Mouse (Mus musculus): ENCODE data around the gene Olfr1432. TPM values are rescaled to one million over a fixed set of nuclear protein-coding genes. Genes with fewer than 3 reads are reported as not detected.
"Not testable (repeated sequence)": the region's sequence is repeated elsewhere in the genome, so short reads cannot be mapped to it uniquely, and the experiment has no call there.

Olfr1432 gene
- polyA plus RNA-seq (2016; fragmentation: Nextera tagmentation; extraction: Ambion mirVana), result not detected in 2 replicates

DNA sequence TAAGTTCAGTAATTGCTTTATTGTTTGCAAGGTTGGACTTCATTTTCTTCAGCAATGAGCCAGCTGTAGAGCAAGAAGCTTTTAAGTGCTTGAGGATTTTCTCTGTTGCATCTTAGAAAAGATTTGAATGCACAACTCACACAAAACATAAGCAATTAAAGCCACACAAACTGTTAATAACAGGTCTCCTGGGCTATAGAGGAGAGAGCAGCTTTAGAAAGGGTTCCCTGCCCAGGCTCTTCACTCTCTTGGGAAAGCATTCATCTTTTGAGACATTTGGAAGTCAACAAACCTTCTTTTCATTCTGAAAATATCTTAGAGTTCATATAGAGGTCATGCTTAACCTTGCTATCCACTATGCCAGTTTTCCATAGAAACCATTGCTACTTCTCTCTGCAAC is at the start of gene Olfr1432:
Olfr1432 (minus strand) TSS at position 101 of the 400 bp plus-strand sequence.
- H3K27me3 ChIP-seq; ATAC-seq (ENCODE audit: low FRiP score); H3K4me1 ChIP-seq; H3K9ac ChIP-seq; H3K36me3 ChIP-seq (replicated peaks); H3K4me3 ChIP-seq (replicated peaks); H3K9me3 ChIP-seq; H3K27ac ChIP-seq; H3K4me2 ChIP-seq: not testable (repeated sequence)

DNA sequence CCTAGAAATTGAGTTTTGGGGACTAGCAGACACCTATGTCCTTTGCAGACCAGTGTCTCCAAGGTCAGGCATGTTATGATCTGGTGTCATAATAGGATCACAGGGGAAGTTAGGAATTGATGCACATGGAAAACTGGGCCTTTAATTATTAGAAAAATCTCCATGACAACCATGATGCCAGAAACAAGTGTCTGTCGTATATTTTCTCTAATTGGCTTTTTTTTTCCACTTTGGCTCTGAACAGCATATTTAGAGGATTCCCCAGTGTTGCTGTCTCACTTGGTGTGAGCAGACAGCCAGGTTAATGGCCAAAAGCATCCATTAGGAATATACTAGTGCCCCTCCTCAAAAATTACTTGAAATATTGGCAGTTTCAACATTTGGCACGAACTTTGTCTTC is 47.2 kb upstream of the Olfr1432 start, which contains the start of gene Olfr1434:
Olfr1434 (plus strand) TSS at position 301 of the 400 bp plus-strand sequence.
- no peaks in the 10 kb centered on the region for H3K4me1 ChIP-seq

DNA sequence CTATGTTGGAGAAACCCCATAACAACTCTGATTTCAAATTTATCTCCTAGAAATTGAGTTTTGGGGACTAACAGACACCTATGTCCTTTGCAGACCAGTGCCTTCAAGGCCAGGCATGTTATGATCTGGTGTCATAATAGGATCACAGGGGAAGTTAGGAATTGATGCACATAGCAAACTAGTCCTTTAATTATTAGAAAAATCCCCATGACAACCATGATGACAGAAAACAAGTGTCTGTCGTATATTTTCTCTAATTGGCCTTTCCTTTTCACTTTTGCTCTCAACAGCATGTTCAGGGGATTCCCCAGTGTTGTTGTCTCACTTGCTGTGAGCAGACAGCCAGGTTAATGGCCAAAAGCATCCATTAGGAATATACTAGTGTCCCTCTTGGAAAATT is 28.3 kb upstream of the Olfr1432 start, which contains the start of gene Olfr235:
Olfr235 (plus strand) TSS at position 301 of the 400 bp plus-strand sequence.
- H3K4me3 ChIP-seq (replicated peaks), result no peak within 1 kb of the TSS
- no peak for ATAC-seq (ENCODE audit: low FRiP score)
- H3K4me1 ChIP-seq, result no peaks in the 10 kb centered on the region
- H3K4me2 ChIP-seq, result no peak within 1 kb of the TSS
- H3K27me3 ChIP-seq, result no peaks in the 10 kb centered on the region
- no peak within 1 kb of the TSS for H3K9ac ChIP-seq
- 74% methylated on average over 1 of the region's 1 CpGs for WGBS
- H3K27ac ChIP-seq, result no peak within 1 kb of the TSS
- no peaks in the 10 kb centered on the region for H3K36me3 ChIP-seq (replicated peaks)
- no peaks in the 10 kb centered on the region for H3K9me3 ChIP-seq

More for the DNA sequence above, 47.2 kb upstream of the Olfr1432 start, which contains the start of gene Olfr1434:
- no peaks in the 10 kb centered on the region for H3K9me3 ChIP-seq
- WGBS, result 81% methylated on average over 2 of the region's 2 CpGs
- no peak for ATAC-seq (ENCODE audit: low FRiP score)
- no peak within 1 kb of the TSS for H3K27ac ChIP-seq
- no peak within 1 kb of the TSS for H3K9ac ChIP-seq
- no peaks in the 10 kb centered on the region for H3K36me3 ChIP-seq (replicated peaks)
- no peaks in the 10 kb centered on the region for H3K27me3 ChIP-seq
- H3K4me2 ChIP-seq, result no peak within 1 kb of the TSS
- H3K4me3 ChIP-seq (replicated peaks), result no peak within 1 kb of the TSS

DNA sequence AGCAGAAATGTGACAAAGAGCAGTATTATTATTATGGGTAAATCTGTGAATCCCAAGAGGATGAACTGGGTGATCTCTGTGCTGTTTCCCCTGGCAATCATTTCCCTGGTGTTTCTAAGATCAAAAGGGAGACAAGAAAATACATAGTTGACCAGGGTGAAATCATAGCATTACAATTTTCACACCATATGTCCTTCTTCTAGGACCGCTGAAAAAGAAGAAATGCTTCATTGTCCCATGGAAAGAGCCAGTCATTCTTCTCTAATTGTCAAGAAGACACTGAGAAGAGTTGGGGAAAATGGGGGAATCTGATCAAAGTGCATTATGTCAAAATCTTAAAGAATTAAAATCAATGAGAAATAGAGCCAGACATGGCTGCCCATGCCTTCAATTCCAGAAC is 9.2 kb upstream of the Olfr1432 start, which contains the start of gene Olfr262:
Olfr262 (minus strand) TSS at position 101 of the 400 bp plus-strand sequence.
- Histone ChIP-seq H3K36me3 (replicated peaks) (no peaks in the 10 kb centered on the region), H3K27me3 (no peaks in the 10 kb centered on the region), H3K27ac (no peak within 1 kb of the TSS), H3K9ac (no peak within 1 kb of the TSS), H3K4me1 (no peaks in the 10 kb centered on the region), H3K4me3 (replicated peaks) (no peak within 1 kb of the TSS), H3K4me2 (no peak within 1 kb of the TSS), H3K9me3 (no peaks in the 10 kb centered on the region)
- ATAC-seq (ENCODE audit: low FRiP score), result no peak
- WGBS, result 100% methylated on average over 1 of the region's 1 CpGs

DNA sequence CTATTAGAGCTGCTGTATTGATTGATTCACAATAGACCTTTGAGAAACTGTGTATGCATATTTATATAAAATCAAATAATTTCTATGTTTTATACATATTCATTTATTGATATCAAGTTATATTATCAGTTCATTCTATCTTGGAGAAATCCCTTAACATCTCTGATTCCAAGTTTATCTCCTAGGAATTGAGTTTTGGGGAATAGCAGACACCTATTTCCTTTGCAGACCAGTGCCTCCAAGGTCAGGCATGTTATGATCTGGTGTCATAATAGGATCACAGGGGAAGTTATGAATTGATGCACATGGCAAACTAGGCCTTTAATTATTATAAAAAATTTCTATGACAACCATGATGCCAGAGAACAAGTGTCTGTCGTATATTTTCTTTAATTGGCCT is 32.1 kb downstream of the Olfr1432 start, which contains the start of gene Olfr1431:
Olfr1431 (plus strand) TSS at position 301 of the 400 bp plus-strand sequence.
- Histone ChIP-seq H3K4me1 (no peaks in the 10 kb centered on the region), H3K9me3 (no peaks in the 10 kb centered on the region), H3K36me3 (replicated peaks) (no peaks in the 10 kb centered on the region), H3K9ac (no peak within 1 kb of the TSS), H3K27me3 (no peaks in the 10 kb centered on the region), H3K4me3 (replicated peaks) (no peak within 1 kb of the TSS), H3K27ac (no peak within 1 kb of the TSS), H3K4me2 (no peak within 1 kb of the TSS)
- ATAC-seq (ENCODE audit: low FRiP score), result no peak
- 80% methylated on average over 1 of the region's 1 CpGs for WGBS

DNA sequence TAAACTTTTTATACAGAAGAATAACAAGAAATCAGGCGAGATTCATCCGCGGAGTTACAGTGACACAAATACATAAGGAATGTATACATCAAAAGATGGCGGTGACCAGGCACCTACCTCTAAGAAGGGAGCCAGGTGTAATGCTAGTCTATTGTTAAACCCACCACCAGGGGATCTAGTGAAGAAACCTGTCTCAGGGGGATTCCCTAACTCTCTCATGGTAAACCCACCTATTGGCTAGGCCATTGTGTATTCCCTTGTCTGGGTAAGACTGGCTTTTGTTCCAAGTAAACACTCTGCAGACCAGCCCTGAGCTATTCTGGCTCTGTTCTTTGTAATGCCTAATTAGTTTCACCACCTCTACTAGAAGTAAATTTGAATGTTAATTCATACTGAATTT is 33.3 kb downstream of the Olfr1432 start:
- H3K27ac ChIP-seq; H3K9ac ChIP-seq; H3K27me3 ChIP-seq; H3K4me2 ChIP-seq; ATAC-seq (ENCODE audit: low FRiP score); H3K4me1 ChIP-seq; H3K9me3 ChIP-seq; H3K36me3 ChIP-seq (replicated peaks); H3K4me3 ChIP-seq (replicated peaks): not testable (repeated sequence)
- 86% methylated on average over 4 of the region's 4 CpGs for WGBS

Other genes with a start within 250 kb of the Olfr1432 start
- gene Olfr1423, start 191.3 kb downstream of the Olfr1432 start, polyA plus RNA-seq (2016; fragmentation: Nextera tagmentation; extraction: Ambion mirVana), result 0.04 TPM in 1 of 2 replicates, not detected in the other
- gene Olfr1424, start 169.9 kb downstream of the Olfr1432 start, polyA plus RNA-seq (2016; fragmentation: Nextera tagmentation; extraction: Ambion mirVana), result not detected in 2 replicates
- gene Olfr1425, start 154.9 kb downstream of the Olfr1432 start, polyA plus RNA-seq (2016; fragmentation: Nextera tagmentation; extraction: Ambion mirVana), result not detected in 2 replicates
- not detected in 2 replicates for gene Olfr1426, start 140.6 kb downstream of the Olfr1432 start, polyA plus RNA-seq (2016; fragmentation: Nextera tagmentation; extraction: Ambion mirVana)
- gene Olfr1427, start 129.3 kb downstream of the Olfr1432 start, polyA plus RNA-seq (2016; fragmentation: Nextera tagmentation; extraction: Ambion mirVana), result not detected in 2 replicates
- gene Olfr1428, start 116.7 kb downstream of the Olfr1432 start, polyA plus RNA-seq (2016; fragmentation: Nextera tagmentation; extraction: Ambion mirVana), result not detected in 2 replicates
- gene Olfr76, start 109.4 kb downstream of the Olfr1432 start, polyA plus RNA-seq (2016; fragmentation: Nextera tagmentation; extraction: Ambion mirVana), result not detected in 2 replicates
- gene Olfr1555-ps1, start 62.5 kb downstream of the Olfr1432 start, polyA plus RNA-seq (2016; fragmentation: Nextera tagmentation; extraction: Ambion mirVana), result not detected in 2 replicates
- gene Olfr1431, start 32.0 kb downstream of the Olfr1432 start, polyA plus RNA-seq (2016; fragmentation: Nextera tagmentation; extraction: Ambion mirVana), result not detected in 2 replicates
- not detected in 2 replicates for gene Olfr262, start 9.1 kb upstream of the Olfr1432 start, polyA plus RNA-seq (2016; fragmentation: Nextera tagmentation; extraction: Ambion mirVana)
- gene Olfr235, start 28.4 kb upstream of the Olfr1432 start, polyA plus RNA-seq (2016; fragmentation: Nextera tagmentation; extraction: Ambion mirVana), result not detected in 2 replicates
- not detected in 2 replicates for gene Olfr1434, start 47.3 kb upstream of the Olfr1432 start, polyA plus RNA-seq (2016; fragmentation: Nextera tagmentation; extraction: Ambion mirVana)
- not detected in 2 replicates for gene Olfr1436, start 66.5 kb upstream of the Olfr1432 start, polyA plus RNA-seq (2016; fragmentation: Nextera tagmentation; extraction: Ambion mirVana)
- gene Olfr1437, start 92.5 kb upstream of the Olfr1432 start, polyA plus RNA-seq (2016; fragmentation: Nextera tagmentation; extraction: Ambion mirVana), result not detected in 2 replicates
- gene Olfr1438-ps1, start 103.3 kb upstream of the Olfr1432 start, polyA plus RNA-seq (2016; fragmentation: Nextera tagmentation; extraction: Ambion mirVana), result not detected in 2 replicates
- gene Olfr1440, start 154.7 kb upstream of the Olfr1432 start, polyA plus RNA-seq (2016; fragmentation: Nextera tagmentation; extraction: Ambion mirVana), result not detected in 2 replicates
- not detected in 2 replicates for gene Olfr1441, start 184.8 kb upstream of the Olfr1432 start, polyA plus RNA-seq (2016; fragmentation: Nextera tagmentation; extraction: Ambion mirVana)
- gene Pfpl, start 195.3 kb upstream of the Olfr1432 start, polyA plus RNA-seq (2016; fragmentation: Nextera tagmentation; extraction: Ambion mirVana), result not detected in 2 replicates
- gene Mpeg1, start 228.2 kb upstream of the Olfr1432 start, polyA plus RNA-seq (2016; fragmentation: Nextera tagmentation; extraction: Ambion mirVana), result 0.37 and 0.55 TPM in 2 replicates

All from forebrain, embryonic 12.5 days (tissue).